Mouse (Mus musculus): ENCODE results near the gene Tsc2. TPM values are rescaled to one million over a fixed set of nuclear protein-coding genes. Genes with fewer than 3 reads are reported as not detected.
A peak's percentile ranks its signal among the peaks of the same experiment; 100 is the strongest.

Gene Tsc2
- polyA plus RNA-seq, 1 experiment from 2014 or later = 75.4 TPM

DNA sequence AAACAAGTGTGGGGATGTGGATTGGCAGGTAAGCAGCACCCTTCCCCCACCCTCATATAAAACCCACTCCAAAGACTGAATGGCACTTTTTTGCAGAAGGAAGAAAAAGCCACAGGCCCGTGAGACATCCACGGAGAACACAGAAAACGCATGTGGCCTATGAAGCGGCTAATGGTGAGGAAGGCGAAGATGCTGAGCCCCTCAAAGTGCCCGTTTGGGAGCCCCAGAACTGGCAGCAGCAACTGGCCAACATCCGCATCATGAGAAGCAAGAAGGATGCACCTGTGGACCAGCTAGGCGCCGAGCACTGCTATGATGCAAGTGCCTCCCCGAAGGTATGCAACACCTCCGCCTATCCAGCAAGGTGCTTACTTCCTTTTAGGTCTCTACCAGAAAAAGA is 1.4 kb upstream of the Tsc2 start:
- H3K36me3 ChIP-seq (replicated peaks) = peaks cover 43% of the 10 kb centered on the region
- 96% methylated on average over 11 of the region's 11 CpGs for WGBS

DNA sequence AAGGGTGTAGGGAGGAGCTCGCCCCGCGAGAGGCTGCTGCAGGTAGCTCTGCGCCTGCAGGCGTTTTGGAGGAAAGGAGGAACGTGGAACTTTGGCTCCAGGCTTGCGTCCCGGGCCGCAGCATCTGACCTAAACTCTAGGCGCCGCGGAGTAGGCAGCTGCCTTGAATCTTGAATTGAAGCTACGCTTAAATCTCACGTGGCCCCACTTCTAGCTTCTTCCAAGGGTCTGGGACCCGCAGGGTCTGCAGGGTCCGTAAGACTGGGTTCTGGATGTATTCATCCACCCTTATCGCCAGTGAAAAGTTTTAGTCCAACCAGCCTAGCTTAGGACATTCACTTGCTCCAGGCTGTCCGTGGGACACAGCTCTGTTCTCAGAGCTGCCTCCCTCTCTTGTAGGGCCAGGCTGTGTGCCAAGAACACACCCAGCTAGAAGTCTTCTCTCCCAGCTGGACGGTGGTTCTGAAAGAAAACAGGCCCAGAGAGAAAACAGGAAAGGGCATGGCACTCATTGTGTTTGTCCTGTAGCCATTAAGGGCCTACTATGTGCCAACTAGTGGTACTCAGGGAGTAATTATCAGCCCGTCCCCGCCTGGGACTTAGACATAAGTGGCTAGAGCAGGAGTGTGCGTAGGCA is 501 bp upstream of the Tsc2 start:
- no peak for DNase-seq (ENCODE audit: extremely low spot score, low spot score)
- Histone ChIP-seq H3K4me3 (peak overlapping the region; percentile 69), H3K27me3 (ENCODE audit: poor library complexity, severe bottlenecking) (no peaks in the 10 kb centered on the region), H3K9me3 (no peaks in the 10 kb centered on the region), H3K27ac (peak overlapping the region; percentile 87), H3K4me1 (peaks cover 30% of the 10 kb centered on the region), H3K36me3 (replicated peaks) (peaks cover 44% of the 10 kb centered on the region)
- 13% methylated on average over 22 of the region's 22 CpGs for WGBS

More for the DNA sequence above, 1.4 kb upstream of the Tsc2 start:
- Histone ChIP-seq H3K4me3 (peak overlapping the region; percentile 69; the same call in 1 of the 2 replicates), H3K27ac (no peak overlapping the region), H3K9me3 (no peaks in the 10 kb centered on the region), H3K27me3 (ENCODE audit: poor library complexity, severe bottlenecking) (no peaks in the 10 kb centered on the region), H3K4me1 (peaks cover 37% of the 10 kb centered on the region)
- DNase-seq (ENCODE audit: extremely low spot score, low spot score) = no peak

DNA sequence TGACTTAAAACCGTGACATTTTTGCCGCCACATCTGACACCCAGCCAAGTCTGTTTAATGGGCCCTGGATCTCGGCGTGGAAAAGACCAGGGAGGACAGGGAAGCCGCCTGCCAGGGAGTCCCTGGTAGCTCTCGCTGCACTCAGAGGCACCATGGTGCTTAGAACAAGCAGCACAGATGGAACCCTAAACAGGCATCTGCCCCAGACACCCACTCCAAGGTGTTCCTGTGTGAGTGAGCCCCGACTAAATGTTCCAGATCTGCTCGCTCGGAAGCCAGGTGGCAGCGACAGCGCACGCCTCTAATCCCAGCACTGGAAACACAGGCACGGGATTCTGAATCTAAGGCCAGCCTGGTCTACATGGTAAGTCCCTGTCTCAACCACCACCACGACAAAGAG is 2.4 kb downstream of the Tsc2 start:
- DNase-seq (ENCODE audit: extremely low spot score, low spot score) = no peak
- WGBS = 89% methylated on average over 14 of the region's 14 CpGs
- no peak overlapping the region for H3K4me3 ChIP-seq
- no peak overlapping the region for H3K27ac ChIP-seq
- H3K4me1 ChIP-seq = peaks cover 19% of the 10 kb centered on the region
- no peaks in the 10 kb centered on the region for H3K27me3 ChIP-seq (ENCODE audit: poor library complexity, severe bottlenecking)
- H3K9me3 ChIP-seq = no peaks in the 10 kb centered on the region
- H3K36me3 ChIP-seq (replicated peaks) = peaks cover 65% of the 10 kb centered on the region

DNA sequence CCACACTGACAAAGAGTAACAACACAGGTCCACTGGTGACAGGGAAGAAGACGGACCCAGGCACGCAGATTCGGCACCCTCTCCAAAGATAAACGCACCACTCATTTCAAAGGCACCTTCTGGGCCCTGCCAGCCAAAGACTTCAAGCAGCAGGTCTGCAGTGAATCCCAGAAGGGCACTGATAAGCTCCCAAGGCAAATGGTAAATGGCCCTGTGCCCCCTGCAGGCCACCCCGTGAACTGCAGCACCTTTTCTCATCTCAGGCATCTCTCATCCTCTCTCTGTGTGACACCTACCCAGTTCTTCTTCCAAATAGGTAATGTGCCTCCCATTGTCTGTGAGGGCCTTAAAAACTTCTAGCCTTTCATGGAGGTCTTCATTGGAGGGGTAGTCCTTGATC is 3.8 kb downstream of the Tsc2 start:
- 52% methylated on average over 5 of the region's 5 CpGs for WGBS
- Histone ChIP-seq H3K27ac (no peak overlapping the region), H3K9me3 (no peaks in the 10 kb centered on the region), H3K4me3 (peak overlapping the region; percentile 9; the same call in 1 of the 2 replicates), H3K36me3 (replicated peaks) (peaks cover 74% of the 10 kb centered on the region), H3K27me3 (ENCODE audit: poor library complexity, severe bottlenecking) (no peaks in the 10 kb centered on the region), H3K4me1 (peaks cover 19% of the 10 kb centered on the region)
- peak; percentile 78 for DNase-seq (ENCODE audit: extremely low spot score, low spot score)

DNA sequence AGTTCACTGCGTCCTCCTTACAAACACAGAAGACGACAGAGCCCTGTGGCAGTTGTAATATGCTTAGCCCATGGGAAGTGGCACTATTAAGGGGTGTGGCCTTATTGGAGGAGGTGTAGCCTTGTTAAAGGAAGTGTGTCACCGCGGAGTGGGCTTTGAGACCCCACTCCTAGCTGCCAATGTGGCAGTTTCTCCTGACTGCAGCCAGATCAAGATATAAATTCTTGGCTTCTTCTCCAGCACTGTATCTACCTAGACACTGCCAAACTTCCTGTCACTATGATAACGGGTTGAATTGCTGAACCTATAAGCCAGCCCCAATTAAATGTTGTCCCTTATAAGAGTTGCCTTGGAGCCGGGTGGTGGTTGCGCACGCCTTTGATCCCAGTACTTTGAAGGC is 7.0 kb downstream of the Tsc2 start:
- H3K4me3 ChIP-seq = no peak overlapping the region
- 93% methylated on average over 8 of the region's 8 CpGs for WGBS
- peaks cover 100% of the 10 kb centered on the region for H3K36me3 ChIP-seq (replicated peaks)
- H3K27me3 ChIP-seq (ENCODE audit: poor library complexity, severe bottlenecking) = no peaks in the 10 kb centered on the region
- no peaks in the 10 kb centered on the region for H3K4me1 ChIP-seq
- no peak for DNase-seq (ENCODE audit: extremely low spot score, low spot score)
- no peaks in the 10 kb centered on the region for H3K9me3 ChIP-seq
- no peak overlapping the region for H3K27ac ChIP-seq

DNA sequence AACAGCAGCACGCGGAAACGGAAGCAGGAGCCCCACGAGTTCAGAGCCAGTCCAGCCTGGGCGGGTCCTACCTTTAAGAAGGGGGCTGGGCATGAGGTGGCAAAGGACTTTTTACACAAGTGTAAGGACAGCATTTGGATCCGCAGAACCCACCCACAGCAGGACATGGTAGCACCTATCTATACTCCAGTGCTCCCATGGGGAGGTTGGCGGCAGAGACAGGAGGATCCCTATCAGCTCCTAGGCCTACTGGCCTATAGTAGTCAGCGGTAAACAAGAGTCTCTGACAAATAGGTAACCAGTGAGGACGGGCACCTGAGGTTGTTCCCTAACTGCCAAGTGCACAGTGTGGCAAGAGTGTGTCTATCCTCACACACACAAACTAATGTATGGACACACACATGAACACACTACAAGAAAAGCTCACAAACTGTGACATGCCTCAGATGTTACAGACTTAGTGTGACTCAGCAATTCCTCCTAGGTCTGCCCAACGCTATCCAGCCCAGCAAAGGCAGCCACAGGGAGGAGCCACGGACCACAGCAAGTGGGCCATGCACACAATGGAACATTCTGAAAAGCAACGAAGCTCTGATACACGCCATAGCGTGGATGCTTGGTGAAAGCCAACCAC is 14.8 kb downstream of the Tsc2 start:
- H3K36me3 ChIP-seq (replicated peaks) = peaks cover 94% of the 10 kb centered on the region
- no peak overlapping the region for H3K27ac ChIP-seq
- no peaks in the 10 kb centered on the region for H3K4me1 ChIP-seq
- no peak for DNase-seq (ENCODE audit: extremely low spot score, low spot score)
- H3K27me3 ChIP-seq (ENCODE audit: poor library complexity, severe bottlenecking) = no peaks in the 10 kb centered on the region
- H3K9me3 ChIP-seq = no peaks in the 10 kb centered on the region
- no peak overlapping the region for H3K4me3 ChIP-seq
- 90% methylated on average over 14 of the region's 14 CpGs for WGBS

DNA sequence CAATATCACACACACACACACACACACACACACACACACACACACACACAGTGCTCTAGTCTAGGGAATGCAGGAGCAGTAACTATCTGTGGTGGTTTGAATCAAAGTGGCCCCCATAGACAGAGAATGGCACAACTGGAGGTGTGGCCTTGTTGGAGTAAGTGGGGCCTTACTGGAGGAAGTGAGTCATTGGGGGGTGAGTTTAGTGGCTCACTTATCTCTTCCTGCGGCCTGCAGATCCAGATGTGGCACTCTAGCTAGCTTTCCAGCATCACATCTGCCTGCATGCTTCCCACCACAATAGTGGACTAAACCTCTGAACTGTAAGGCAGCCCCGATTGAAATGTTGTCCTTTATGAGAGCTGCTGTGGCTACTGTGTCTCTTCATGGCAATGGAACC is 21.7 kb downstream of the Tsc2 start:
- H3K27ac ChIP-seq = no peak overlapping the region
- H3K27me3 ChIP-seq (ENCODE audit: poor library complexity, severe bottlenecking) = no peaks in the 10 kb centered on the region
- no peaks in the 10 kb centered on the region for H3K9me3 ChIP-seq
- DNase-seq (ENCODE audit: extremely low spot score, low spot score) = no peak
- WGBS = 88% methylated on average over 2 of the region's 2 CpGs
- no peaks in the 10 kb centered on the region for H3K4me1 ChIP-seq
- H3K36me3 ChIP-seq (replicated peaks) = peaks cover 80% of the 10 kb centered on the region
- no peak overlapping the region for H3K4me3 ChIP-seq

DNA sequence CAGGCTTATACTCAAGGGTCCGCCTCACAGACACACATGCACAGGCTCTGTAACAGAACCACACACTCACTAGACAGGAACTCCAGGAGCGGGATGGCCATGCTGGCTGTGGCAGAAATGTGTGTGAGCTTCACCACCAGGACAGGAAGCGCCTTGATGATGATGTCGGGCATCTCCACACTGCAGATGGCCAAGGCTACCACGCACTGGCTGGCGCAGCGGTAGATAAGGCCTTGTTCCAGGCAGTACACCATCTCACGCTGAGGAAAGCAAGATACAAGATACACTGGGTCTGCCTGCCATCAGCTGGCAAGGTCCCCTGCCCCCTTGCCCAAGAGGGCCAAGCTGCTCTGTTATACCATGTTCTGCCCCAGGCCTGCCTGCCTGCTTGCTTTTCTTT is 23.6 kb downstream of the Tsc2 start:
- peaks cover 80% of the 10 kb centered on the region for H3K36me3 ChIP-seq (replicated peaks)
- WGBS = 96% methylated on average over 8 of the region's 8 CpGs

DNA sequence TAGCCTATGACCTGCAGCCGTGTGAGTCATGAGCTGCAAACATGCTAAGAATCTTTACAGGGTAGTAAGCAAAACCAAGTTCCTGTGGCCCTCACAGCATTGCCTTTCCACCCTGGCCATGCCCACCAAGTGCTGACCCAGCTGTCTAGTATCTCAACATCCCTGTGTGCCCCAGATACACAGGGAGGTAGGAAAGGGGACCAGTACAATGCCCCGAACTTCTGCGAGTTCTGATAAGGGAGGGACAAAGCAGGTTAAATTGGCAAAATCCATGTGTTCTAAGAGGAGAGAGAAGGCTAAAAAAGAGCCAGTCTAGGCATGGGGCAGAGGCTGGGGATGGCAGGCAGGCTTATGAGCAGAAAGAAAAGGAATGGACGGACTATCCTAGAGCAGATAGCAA is 24.1 kb downstream of the Tsc2 start:
- H3K36me3 ChIP-seq (replicated peaks) = peaks cover 80% of the 10 kb centered on the region
- H3K4me3 ChIP-seq = no peak overlapping the region
- no peak overlapping the region for H3K27ac ChIP-seq
- H3K27me3 ChIP-seq (ENCODE audit: poor library complexity, severe bottlenecking) = no peaks in the 10 kb centered on the region
- 95% methylated on average over 4 of the region's 4 CpGs for WGBS
- no peaks in the 10 kb centered on the region for H3K4me1 ChIP-seq
- H3K9me3 ChIP-seq = no peaks in the 10 kb centered on the region
- no peak for DNase-seq (ENCODE audit: extremely low spot score, low spot score)

More for the DNA sequence above, 23.6 kb downstream of the Tsc2 start:
- H3K27ac ChIP-seq = no peak overlapping the region
- H3K27me3 ChIP-seq (ENCODE audit: poor library complexity, severe bottlenecking) = no peaks in the 10 kb centered on the region
- no peaks in the 10 kb centered on the region for H3K9me3 ChIP-seq
- no peak for DNase-seq (ENCODE audit: extremely low spot score, low spot score)
- H3K4me3 ChIP-seq = no peak overlapping the region
- no peaks in the 10 kb centered on the region for H3K4me1 ChIP-seq

DNA sequence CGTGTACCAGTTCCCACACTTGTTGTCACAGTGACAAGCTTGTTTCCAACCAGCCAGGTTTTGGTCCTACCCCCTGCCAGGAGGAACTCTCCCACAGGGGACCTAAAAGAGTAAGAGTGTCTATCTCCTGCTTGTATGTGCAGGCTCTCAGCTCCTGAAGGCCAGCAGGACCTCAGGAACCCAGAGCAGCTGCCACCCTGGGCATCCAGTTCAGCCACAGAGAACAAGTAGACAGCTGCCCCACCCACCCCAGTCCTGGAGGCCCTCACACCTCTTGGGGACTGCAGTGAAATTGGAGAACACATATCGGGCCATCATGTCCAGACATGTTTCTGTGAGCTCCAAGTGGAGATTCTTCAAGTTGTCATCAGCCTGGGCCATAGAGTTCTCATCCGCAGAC is 27.9 kb downstream of the Tsc2 start:
- peaks cover 97% of the 10 kb centered on the region for H3K36me3 ChIP-seq (replicated peaks)
- DNase-seq (ENCODE audit: extremely low spot score, low spot score) = no peak
- no peak overlapping the region for H3K27ac ChIP-seq
- H3K4me3 ChIP-seq = no peak overlapping the region
- 96% methylated on average over 3 of the region's 3 CpGs for WGBS
- H3K9me3 ChIP-seq = no peaks in the 10 kb centered on the region
- H3K27me3 ChIP-seq (ENCODE audit: poor library complexity, severe bottlenecking) = no peaks in the 10 kb centered on the region
- H3K4me1 ChIP-seq = no peaks in the 10 kb centered on the region

DNA sequence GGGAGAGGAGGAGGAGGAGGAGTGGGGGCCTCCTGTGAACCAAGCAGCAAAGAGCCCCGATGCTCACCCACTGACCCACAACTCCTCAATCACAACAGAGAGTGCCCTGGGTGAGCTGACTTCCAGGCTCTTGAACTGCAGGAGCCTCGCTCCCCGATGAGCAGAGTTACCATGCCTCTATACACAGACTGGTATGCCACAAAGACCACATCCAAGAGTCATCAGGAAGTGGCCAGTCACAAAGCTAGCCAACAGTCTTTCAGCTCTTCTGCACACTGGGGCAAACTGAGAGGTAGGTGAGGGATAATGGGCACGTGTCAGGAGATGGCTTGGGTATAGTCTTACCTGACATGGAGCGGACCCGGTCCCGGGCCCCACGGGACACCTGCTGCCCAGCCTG is 28.5 kb downstream of the Tsc2 start:
- H3K27ac ChIP-seq = no peak overlapping the region
- H3K9me3 ChIP-seq = no peaks in the 10 kb centered on the region
- peaks cover 99% of the 10 kb centered on the region for H3K36me3 ChIP-seq (replicated peaks)
- no peak overlapping the region for H3K4me3 ChIP-seq
- 91% methylated on average over 8 of the region's 8 CpGs for WGBS
- no peaks in the 10 kb centered on the region for H3K27me3 ChIP-seq (ENCODE audit: poor library complexity, severe bottlenecking)
- H3K4me1 ChIP-seq = no peaks in the 10 kb centered on the region
- no peak for DNase-seq (ENCODE audit: extremely low spot score, low spot score)

DNA sequence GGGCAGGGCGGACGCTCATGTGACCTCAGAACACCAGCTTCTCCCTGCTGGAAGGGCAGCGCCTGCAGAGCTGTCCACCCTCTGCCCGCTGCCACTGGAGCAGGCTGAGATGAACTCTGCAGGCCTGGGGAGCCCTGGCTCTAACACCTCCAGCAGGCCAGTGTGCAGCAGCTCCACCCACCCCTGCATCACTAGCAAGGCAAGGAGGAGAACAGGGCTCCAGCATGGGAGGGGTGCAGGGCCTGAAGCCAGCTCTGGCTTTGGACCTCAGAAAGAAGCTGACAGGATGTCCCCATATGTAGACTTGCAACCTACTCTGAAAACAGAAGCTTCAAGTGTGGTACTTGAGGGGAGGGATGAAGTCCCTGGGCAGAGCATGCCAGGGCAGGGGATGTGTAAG is 31.9 kb downstream of the Tsc2 start:
- Histone ChIP-seq H3K4me1 (no peaks in the 10 kb centered on the region), H3K27ac (no peak overlapping the region), H3K27me3 (ENCODE audit: poor library complexity, severe bottlenecking) (no peaks in the 10 kb centered on the region), H3K9me3 (no peaks in the 10 kb centered on the region), H3K36me3 (replicated peaks) (peaks cover 100% of the 10 kb centered on the region), H3K4me3 (no peak overlapping the region)
- DNase-seq (ENCODE audit: extremely low spot score, low spot score) = no peak
- WGBS = 99% methylated on average over 4 of the region's 4 CpGs

DNA sequence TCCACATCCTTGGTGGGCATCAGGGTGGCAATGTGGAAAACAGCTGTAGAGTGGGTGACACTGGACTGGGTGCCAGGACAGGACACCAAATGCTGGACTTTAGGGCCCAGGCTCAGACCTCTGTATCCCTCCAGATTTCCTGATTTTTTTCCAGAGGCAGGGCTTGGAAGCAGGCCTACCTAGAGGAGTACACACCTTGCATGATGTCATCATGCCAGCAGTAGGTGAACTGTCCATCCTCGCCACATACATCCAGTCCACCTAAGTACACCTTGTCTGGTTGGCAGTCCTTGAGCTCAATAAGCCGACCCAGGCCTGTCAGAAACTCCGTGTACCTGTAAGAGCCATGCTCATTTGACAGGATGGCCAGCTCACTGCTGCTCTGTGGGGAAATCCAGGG is 34.4 kb downstream of the Tsc2 start:
- Histone ChIP-seq H3K4me1 (no peaks in the 10 kb centered on the region), H3K9me3 (no peaks in the 10 kb centered on the region), H3K27ac (no peak overlapping the region), H3K4me3 (no peak overlapping the region), H3K36me3 (replicated peaks) (peaks cover 100% of the 10 kb centered on the region), H3K27me3 (ENCODE audit: poor library complexity, severe bottlenecking) (no peaks in the 10 kb centered on the region)
- WGBS = 92% methylated on average over 3 of the region's 3 CpGs
- DNase-seq (ENCODE audit: extremely low spot score, low spot score) = no peak
